Comparison of ENCODE assay signal across 23 mouse cellular contexts in genomic region chr1:39687279-39687678, GRCm38 (mm10). TPM values are rescaled to one million over a fixed set of nuclear protein-coding genes. Genes with fewer than 3 reads are reported as not detected.
DNase-seq lines count a peak whose midpoint lies in the region; ATAC-seq and TF ChIP-seq lines count a peak whose summit lies in the region.
"Had no signal": no experiment of that assay in that cellular context is flagged by ENCODE, and none has a peak within 500 bp of the region (broad histone marks: within the 10 kb centered on the region; RNA-seq: fewer than 3 reads in every experiment).

No protein-coding gene starts in this region.

- no peak for ATAC-seq in heart, postnatal 0 days (ENCODE audit: insufficient read depth, low read depth)
- no peak; the same call in 1 of the 2 replicates for ATAC-seq in lung, postnatal 0 days
- ATAC-seq: CD4-positive, CD25-positive, alpha-beta regulatory T cell, adult 4 months; forebrain, embryonic 13.5 days; forebrain, postnatal 0 days had no signal

- no peak overlapping the region for H3K4me3 ChIP-seq in heart, postnatal 0 days (ENCODE audit: low read depth, low read length)
- no peak overlapping the region for H3K4me3 ChIP-seq in lung, postnatal 0 days (ENCODE audit: low read depth, low read length)
- H3K4me3 ChIP-seq: embryonic facial prominence, embryonic 10.5 days; forebrain, embryonic 13.5 days; gastrocnemius, adult 2 months; hindbrain, embryonic 10.5 days had no signal

- no peak for TF ChIP-seq EP300 in heart, postnatal 0 days (IDR thresholded peaks at IDR 0.05; ENCODE audit: low read depth)
- TF ChIP-seq EP300 in lung, postnatal 0 days (IDR thresholded peaks at IDR 0.05) = no peak

- peak; percentile 4 for DNase-seq in heart, postnatal 0 days (ENCODE audit: low spot score)
- DNase-seq in heart, adult 9 months (ENCODE audit: low spot score in 2 of 2) = no peak
- peak; percentile 36 for DNase-seq in lung, postnatal 0 days (ENCODE audit: low spot score)
- DNase-seq in lung, adult 18-20 months = no peak
- peak; percentile 35 for DNase-seq in adipocyte (ENCODE audit: low spot score)
- no peak for DNase-seq in spleen, postnatal 14 days (ENCODE audit: low spot score in 2 of 2)
- no peak for DNase-seq in adrenal gland, adult 2 months
- DNase-seq: adrenal gland, postnatal 25 days; cerebellum, adult 18-20 months; cerebellum, adult 9-11 months; cerebellum, postnatal 36 days; forebrain, postnatal 0 days; gastrocnemius, adult 2 months; gastrocnemius, postnatal 25 days; heart, postnatal 14 days had no signal

- H3K9ac ChIP-seq in heart, postnatal 0 days (replicated peaks; ENCODE audit: low read depth, low read length) = no peak overlapping the region
- no peak overlapping the region for H3K9ac ChIP-seq in lung, postnatal 0 days (replicated peaks; ENCODE audit: low read depth)
- H3K9ac ChIP-seq: forebrain, embryonic 13.5 days; forebrain, postnatal 0 days; hindbrain, embryonic 14.5 days had no signal

- H3K4me2 ChIP-seq in heart, postnatal 0 days (ENCODE audit: low read depth, low read length) = no peak overlapping the region
- no peak overlapping the region for H3K4me2 ChIP-seq in lung, postnatal 0 days (replicated peaks; ENCODE audit: low read depth, low read length)
- H3K4me2 ChIP-seq: forebrain, embryonic 13.5 days; hindbrain, embryonic 14.5 days had no signal

- TF ChIP-seq CTCF in heart, postnatal 0 days (IDR thresholded peaks at IDR 0.05; ENCODE audit: low read depth) = no peak
- no peak for TF ChIP-seq CTCF in lung, postnatal 0 days (IDR thresholded peaks at IDR 0.05)

- no peaks in the 10 kb centered on the region for H3K27me3 ChIP-seq in heart, postnatal 0 days (ENCODE audit: control insufficient read depth, insufficient read depth, low read length)
- no peaks in the 10 kb centered on the region for H3K27me3 ChIP-seq in lung, postnatal 0 days (replicated peaks; ENCODE audit: insufficient read depth, low read length)
- H3K27me3 ChIP-seq: forebrain, embryonic 13.5 days had no signal

- H3K36me3 ChIP-seq in heart, postnatal 0 days (replicated peaks; ENCODE audit: control insufficient read depth, insufficient read depth, low read length) = no peaks in the 10 kb centered on the region
- no peaks in the 10 kb centered on the region for H3K36me3 ChIP-seq in lung, postnatal 0 days (ENCODE audit: insufficient read depth, low read length)
- H3K36me3 ChIP-seq: embryonic facial prominence, embryonic 10.5 days; G1E; hindbrain, embryonic 10.5 days had no signal

- no peak overlapping the region for H3K27ac ChIP-seq in heart, postnatal 0 days (ENCODE audit: low read depth)
- no peak overlapping the region for H3K27ac ChIP-seq in lung, postnatal 0 days (ENCODE audit: low read length)
- H3K27ac ChIP-seq: embryonic facial prominence, embryonic 10.5 days; forebrain, embryonic 13.5 days; gastrocnemius, adult 2 months; hindbrain, embryonic 10.5 days; hindbrain, embryonic 14.5 days had no signal

- H3K9me3 ChIP-seq in heart, postnatal 0 days (replicated peaks; ENCODE audit: control insufficient read depth, low read length) = no peaks in the 10 kb centered on the region
- H3K9me3 ChIP-seq in lung, postnatal 0 days (ENCODE audit: low read length) = no peaks in the 10 kb centered on the region
- H3K9me3 ChIP-seq: embryonic facial prominence, embryonic 10.5 days; forebrain, embryonic 13.5 days; G1E; hindbrain, embryonic 10.5 days had no signal

- H3K4me1 ChIP-seq in heart, postnatal 0 days (ENCODE audit: control insufficient read depth, insufficient read depth) = peaks cover 8% of the 10 kb centered on the region; the same call in 1 of the 2 replicates
- H3K4me1 ChIP-seq in lung, postnatal 0 days (ENCODE audit: insufficient read depth, low read depth, low read length) = no peaks in the 10 kb centered on the region
- H3K4me1 ChIP-seq: forebrain, embryonic 13.5 days had no signal

- 30% methylated on average over 9 of the region's 9 CpGs for WGBS in heart, postnatal 0 days
- 41% methylated on average over 9 of the region's 9 CpGs for WGBS in lung, postnatal 0 days

RNA-seq across cellular contexts. Expression of gene Rfx8, which starts 33.5 kb away (rescaled TPM):
- total RNA-seq in heart, postnatal 0 days (2014; rRNA removed; ENCODE audit: low replicate concordance) = not detected in 2 replicates
- 0.68 and 0.71 TPM in 2 replicates for polyA plus RNA-seq in heart, postnatal 0 days (2015; fragmentation: Nextera tagmentation; extraction: Ambion mirVana)
- polyA plus RNA-seq in lung, postnatal 0 days (2015; fragmentation: Nextera tagmentation; extraction: Ambion mirVana) = 0.24 and 0.27 TPM in 2 replicates
- total RNA-seq in adrenal gland, adult 2 months (2021) = not detected
- 0.10 TPM in 1 of 2 replicates, not detected in the other for polyA plus RNA-seq in adrenal gland, adult 2 months (2012; rRNA removed)
- total RNA-seq: adrenal gland, adult 18-20 months; gastrocnemius, adult 2 months; granulocyte monocyte progenitor cell, adult 5-6 weeks had no signal
- polyA plus RNA-seq: CD4-positive, CD25-positive, alpha-beta regulatory T cell, adult 4 months; G1E had no signal

RNA-seq across cellular contexts. Expression of gene Creg2, which starts 36.0 kb away (rescaled TPM):
- total RNA-seq in heart, postnatal 0 days (2014; rRNA removed; ENCODE audit: low replicate concordance) = not detected in 2 replicates
- polyA plus RNA-seq in heart, postnatal 0 days (2015; fragmentation: Nextera tagmentation; extraction: Ambion mirVana) = 0.01 and 0.03 TPM in 2 replicates
- polyA plus RNA-seq in lung, postnatal 0 days (2015; fragmentation: Nextera tagmentation; extraction: Ambion mirVana) = 0.10 and 0.11 TPM in 2 replicates
- total RNA-seq in adrenal gland, adult 2 months (2021) = under 1 TPM; 0.26 to 0.48 TPM
- 0.03 and 0.19 TPM in 2 replicates for polyA plus RNA-seq in adrenal gland, adult 2 months (2012; rRNA removed)
- total RNA-seq: granulocyte monocyte progenitor cell, adult 5-6 weeks; heart, postnatal 14 days had no signal
- polyA plus RNA-seq: CD4-positive, CD25-positive, alpha-beta regulatory T cell, adult 4 months; G1E had no signal

Comparison
In these comparisons a context has a peak if more than half of its experiments do, and no peak if none do; other contexts are left out.
1. DNase-seq: peak in heart, postnatal 0 days (single experiment), lung, postnatal 0 days (single experiment) and adipocyte (single experiment); none in heart, adult 9 months (0 of 2), lung, adult 18-20 months (0 of 2), spleen, postnatal 14 days (0 of 2) and adrenal gland, adult 2 months (single experiment).